Mouse (Mus musculus) heart, postnatal 0 days (tissue): ENCODE data around the gene Tfeb. TPM values are rescaled to one million over a fixed set of nuclear protein-coding genes. Genes with fewer than 3 reads are reported as not detected.

Source experiments
- ATAC-seq: fragments of 200-750 bp; cut with Nextera tagmentation; 2 replicates; pipeline ENCODE4 v1.8.0; 2017; ENCODE audit warnings: low read depth, moderate number of reproducible peaks, moderate library complexity; ENCODE audit not compliant: insufficient read depth
- DNase-seq: peaks from one replicate; pipeline ENCODE4 v3.0.0-alpha.2; 2016; ENCODE audit warnings: low spot score
- H3K27ac ChIP-seq: fragments of 300-500 bp; sonication (generic); 2 replicates; pipeline ENCODE4 v1.5.1; 2014; ENCODE audit warnings: low read depth, mild to moderate bottlenecking
- H3K27me3 ChIP-seq: fragments of 300-500 bp; sonication (generic); 2 replicates; pipeline ENCODE4 v1.6.1; 2014; ENCODE audit warnings: low read length, mixed read lengths; ENCODE audit not compliant: control insufficient read depth, insufficient read depth
- H3K36me3 ChIP-seq: fragments of 300-500 bp; sonication (generic); replicated peaks from 2 replicates; pipeline ENCODE4 v1.6.1; 2014; ENCODE audit warnings: low read length, mixed read lengths; ENCODE audit not compliant: control insufficient read depth, insufficient read depth
- H3K4me1 ChIP-seq: fragments of 300-500 bp; sonication (generic); 2 replicates; pipeline ENCODE4 v1.6.1; 2014; ENCODE audit warnings: antibody characterized with exemption; ENCODE audit not compliant: control insufficient read depth, insufficient read depth
- H3K4me2 ChIP-seq: fragments of 300-500 bp; sonication (generic); 2 replicates; pipeline ENCODE4 v1.6.1; 2014; ENCODE audit warnings: low read depth, mild to moderate bottlenecking, low read length, moderate library complexity
- H3K4me3 ChIP-seq: fragments of 300-500 bp; sonication (generic); 2 replicates; pipeline ENCODE4 v1.5.1; 2014; ENCODE audit warnings: low read depth, low read length
- H3K9ac ChIP-seq: fragments of 300-500 bp; sonication (generic); replicated peaks from 2 replicates; pipeline ENCODE4 v1.6.1; 2014; ENCODE audit warnings: low read depth, low read length, mixed read lengths
- H3K9me3 ChIP-seq: fragments of 300-500 bp; sonication (generic); replicated peaks from 2 replicates; pipeline ENCODE4 v1.6.1; 2016; ENCODE audit warnings: low read length; ENCODE audit not compliant: control insufficient read depth
- CTCF ChIP-seq: IDR thresholded peaks from 2 replicates; pipeline ENCODE4 v1.5.1; 2016; ENCODE audit warnings: antibody characterized with exemption, control low read depth, low read depth
- EP300 ChIP-seq: IDR thresholded peaks from 2 replicates; pipeline ENCODE4 v1.6.1; 2016; ENCODE audit warnings: antibody characterized with exemption, low read depth
- WGBS: fragments of 180-500 bp; shearing (Covaris S2); extraction: QIAGEN DNeasy Blood & Tissue Kit; methylation state at CpG from one replicate; pipeline ENCODE4 v1.1.7; 2014; 5-methylcytosine and 5-hydroxymethylcytosine counted together
- polyA plus RNA-seq: library from polyadenylated mRNA; unstranded; fragments of >200 nt; fragmentation: Nextera tagmentation; extraction: Ambion mirVana; gene quantifications from 2 replicates; pipeline ENCODE4 v1.2.1, GENCODE M21; 2015
- total RNA-seq: library from RNA; depleted of rRNA; stranded (reverse); fragments of >200 nt; gene quantifications from 2 replicates; pipeline ENCODE4 v1.2.3, GENCODE M21; 2014; ENCODE audit warnings: low replicate concordance

Tfeb gene
- total and polyA plus RNA-seq, 2 experiments from 2014 or later, result 27.9 to 42.4 TPM

GRCm38 (mm10) chr17:47691650-47692049 is 45.2 kb upstream of the Tfeb start:
- peaks cover 16% of the 10 kb centered on the region; the same call in 1 of the 2 replicates for H3K4me1 ChIP-seq
- no peak for DNase-seq
- no peak for TF ChIP-seq EP300
- TF ChIP-seq CTCF, result no peak
- no peak for ATAC-seq
- H3K36me3 ChIP-seq, result 0 out of 2 replicates have a peak, but pooled peaks cover 2% of the 10 kb centered on the region
- no peaks in the 10 kb centered on the region for H3K27me3 ChIP-seq
- H3K9ac ChIP-seq, result no peak overlapping the region
- no peak overlapping the region for H3K4me3 ChIP-seq
- H3K4me2 ChIP-seq, result no peak overlapping the region
- H3K27ac ChIP-seq, result no peak overlapping the region
- no peaks in the 10 kb centered on the region for H3K9me3 ChIP-seq
- 91% methylated on average over 3 of the region's 3 CpGs for WGBS

GRCm38 (mm10) chr17:47693671-47694441 is 43.0 kb upstream of the Tfeb start:
- no peak for TF ChIP-seq CTCF
- no peak for TF ChIP-seq EP300
- ATAC-seq (no peak), DNase-seq (no peak)
- H3K4me3 ChIP-seq, result peak overlapping the region; percentile 93
- peaks cover 11% of the 10 kb centered on the region; the same call in 1 of the 2 replicates for H3K4me1 ChIP-seq
- peak overlapping the region; percentile 89 for H3K9ac ChIP-seq
- 42% methylated on average over 13 of the region's 13 CpGs for WGBS
- peak overlapping the region; percentile 89 for H3K4me2 ChIP-seq
- 0 out of 2 replicates have a peak overlapping the region, but pooled peaks have one; percentile 64 for H3K27ac ChIP-seq
- peaks cover 5% of the 10 kb centered on the region; the same call in 1 of the 2 replicates for H3K36me3 ChIP-seq
- H3K27me3 ChIP-seq, result no peaks in the 10 kb centered on the region
- no peaks in the 10 kb centered on the region for H3K9me3 ChIP-seq

GRCm38 (mm10) chr17:47694442-47694502 is 42.6 kb upstream of the Tfeb start, which contains the start of gene Gm21981:
Gm21981 (minus strand) TSS chr17:47694455.
- H3K36me3 ChIP-seq, result peaks cover 5% of the 10 kb centered on the region; the same call in 1 of the 2 replicates
- no peaks in the 10 kb centered on the region for H3K27me3 ChIP-seq
- H3K4me2 ChIP-seq, result peak within 1 kb of the TSS; percentile 89
- no peaks in the 10 kb centered on the region for H3K9me3 ChIP-seq
- peak within 1 kb of the TSS; percentile 93 for H3K4me3 ChIP-seq
- no peak for TF ChIP-seq CTCF
- no peak for TF ChIP-seq EP300
- WGBS, result 3% methylated on average over 3 of the region's 3 CpGs
- DNase-seq (no peak), ATAC-seq (no peak)
- peak within 1 kb of the TSS; percentile 89 for H3K9ac ChIP-seq
- H3K4me1 ChIP-seq, result peaks cover 11% of the 10 kb centered on the region; the same call in 1 of the 2 replicates
- peak within 1 kb of the TSS; percentile 64 for H3K27ac ChIP-seq

GRCm38 (mm10) chr17:47694503-47695336 is 42.1 kb upstream of the Tfeb start, which contains the start of gene Prickle4:
Prickle4 (minus strand) TSS chr17:47694736.
- Histone ChIP-seq H3K27ac (peak within 1 kb of the TSS; percentile 64), H3K4me2 (peak within 1 kb of the TSS; percentile 89), H3K9me3 (no peaks in the 10 kb centered on the region), H3K4me1 (peaks cover 11% of the 10 kb centered on the region; the same call in 1 of the 2 replicates), H3K9ac (peak within 1 kb of the TSS; percentile 89), H3K4me3 (peak within 1 kb of the TSS; percentile 93), H3K27me3 (no peaks in the 10 kb centered on the region), H3K36me3 (peaks cover 5% of the 10 kb centered on the region; the same call in 1 of the 2 replicates)
- WGBS, result under 1% methylated on average over 80 of the region's 82 CpGs
- ATAC-seq (peak; percentile 97), DNase-seq (peak; percentile 95)
- TF ChIP-seq EP300 (no peak), CTCF (peak; percentile 83)

GRCm38 (mm10) chr17:47695337-47695710 is 41.5 kb upstream of the Tfeb start:
- Histone ChIP-seq H3K36me3 (peaks cover 5% of the 10 kb centered on the region; the same call in 1 of the 2 replicates), H3K4me3 (peak overlapping the region; percentile 93), H3K9ac (peak overlapping the region; percentile 89), H3K4me1 (peaks cover 11% of the 10 kb centered on the region; the same call in 1 of the 2 replicates), H3K27ac (peak overlapping the region; percentile 64), H3K9me3 (no peaks in the 10 kb centered on the region), H3K27me3 (no peaks in the 10 kb centered on the region), H3K4me2 (peak overlapping the region; percentile 89)
- no peak for ATAC-seq
- under 1% methylated on average over 22 of the region's 23 CpGs for WGBS
- DNase-seq, result no peak
- TF ChIP-seq EP300, result no peak
- no peak for TF ChIP-seq CTCF
